Mouse (Mus musculus) olfactory bulb, adult 2 months (tissue): Measurements from ENCODE around the gene Dnmt3a.

ENCODE experiments used
- CTCF ChIP-seq: fragments of 200-500 bp; IDR thresholded peaks from 2 replicates; pipeline ENCODE4 v1.5.1; 2012; ENCODE audit warnings: low read depth, mild to moderate bottlenecking, low read length, moderate library complexity; ENCODE audit not compliant: insufficient read depth
- POLR2A ChIP-seq: fragments of 200-500 bp; IDR thresholded peaks from 2 replicates; pipeline ENCODE4 v1.6.1; 2012; ENCODE audit warnings: mild to moderate bottlenecking, low read depth, low read length, moderate library complexity; ENCODE audit not compliant: insufficient read depth

- TF ChIP-seq CTCF (no peak), POLR2A (no peak)
Observed at GRCm38 (mm10) chr12:3809520-3810180, 3.8 kb downstream of the Dnmt3a start.
